Mouse (Mus musculus) MEL (cell line): ENCODE measurements at regions not wholly inside any gene's neighbourhood (a gene's known extent, or its start where the extent isn't known, plus 50 kb on each side); places are given as distances from the start of the nearest gene placed in this dataset.

Experiments used
- DNase-seq: peaks from one replicate; pipeline ENCODE4 v3.0.0; 2011; ENCODE audit warnings: low read depth, low spot score
- H3K27ac ChIP-seq: 2 replicates; pipeline ENCODE4 v1.5.1; 2012; ENCODE audit warnings: low read depth, mild to moderate bottlenecking, control low read depth, low read length, moderate library complexity; ENCODE audit not compliant: control insufficient read depth
- H3K27me3 ChIP-seq, 2 experiments: fragments of 150-350 bp in 1 of 2; sonication (generic) in 1 of 2; 2 replicates each; pipeline ENCODE4 v1.6.1; 2012; ENCODE audit warnings: low read length in 2 of 2, mild to moderate bottlenecking in 2 of 2, improper control_type of control experiment in 1 of 2, moderate library complexity in 1 of 2; ENCODE audit not compliant: insufficient read depth in 2 of 2, control insufficient read depth in 1 of 2
- H3K36me3 ChIP-seq, 2 experiments: 2 replicates each; pipeline ENCODE4 v1.6.1; 2012 to 2014; ENCODE audit warnings: low read length in 2 of 2, improper control_type of control experiment in 1 of 2, inconsistent platforms in 1 of 2, mild to moderate bottlenecking in 1 of 2; ENCODE audit not compliant: insufficient read depth in 2 of 2, control insufficient read depth in 1 of 2
- H3K4me1 ChIP-seq, 2 experiments: fragments of 150-350 bp in 1 of 2; sonication (generic) in 1 of 2; 2 replicates each; pipeline ENCODE4 v1.6.1; 2012; ENCODE audit warnings: low read length in 2 of 2, improper control_type of control experiment in 1 of 2, mild to moderate bottlenecking in 1 of 2; ENCODE audit not compliant: insufficient read depth in 2 of 2, control insufficient read depth in 1 of 2
- H3K4me3 ChIP-seq, 2 experiments: fragments of 150-350 bp in 1 of 2; sonication (generic) in 1 of 2; 2 replicates each; pipeline ENCODE4 v1.5.1; 2012; ENCODE audit warnings: low read depth in 2 of 2, low read length in 2 of 2, mild to moderate bottlenecking in 2 of 2, moderate library complexity in 2 of 2, control low read depth in 1 of 2, improper control_type of control experiment in 1 of 2; ENCODE audit not compliant: control insufficient read depth in 1 of 2, insufficient read depth in 1 of 2
- H3K79me2 ChIP-seq: 2 replicates; pipeline ENCODE4 v1.6.1; 2012; ENCODE audit warnings: mild to moderate bottlenecking, low read length, moderate library complexity; ENCODE audit not compliant: control insufficient read depth, poor library complexity, insufficient read depth
- H3K9ac ChIP-seq: 2 replicates; pipeline ENCODE4 v1.6.1; 2012; ENCODE audit warnings: low read depth, mild to moderate bottlenecking, control low read depth, low read length, moderate library complexity; ENCODE audit not compliant: control insufficient read depth, poor library complexity, severe bottlenecking
- H3K9me3 ChIP-seq: fragments of 150-350 bp; sonication (generic); replicated peaks from 2 replicates; pipeline ENCODE4 v1.6.1; 2012; ENCODE audit warnings: mild to moderate bottlenecking, low read length, improper control_type of control experiment, moderate library complexity; ENCODE audit not compliant: insufficient read depth
- BHLHE40 ChIP-seq: IDR thresholded peaks from 2 replicates; pipeline ENCODE4 v1.6.1; 2012; ENCODE audit warnings: low read depth, mild to moderate bottlenecking, inconsistent platforms, low read length, improper control_type of control experiment, borderline replicate concordance
- CHD1 ChIP-seq: IDR thresholded peaks from 2 replicates; pipeline ENCODE4 v1.6.1; 2012; ENCODE audit warnings: low read depth, mild to moderate bottlenecking, inconsistent platforms, low read length, improper control_type of control experiment
- E2F4 ChIP-seq: IDR thresholded peaks from 2 replicates; pipeline ENCODE4 v1.6.1; 2011; ENCODE audit warnings: low read depth, low read length, improper control_type of control experiment, borderline replicate concordance
- ETS1 ChIP-seq: IDR thresholded peaks from 2 replicates; pipeline ENCODE4 v1.6.1; 2012; ENCODE audit warnings: low read depth, mild to moderate bottlenecking, inconsistent platforms, low read length, improper control_type of control experiment, moderate library complexity
- GATA1 ChIP-seq: IDR thresholded peaks from 2 replicates; pipeline ENCODE4 v1.6.1; 2011; ENCODE audit warnings: low read depth, low read length, improper control_type of control experiment
- MAFK ChIP-seq: IDR thresholded peaks from 2 replicates; pipeline ENCODE4 v1.6.1; 2011; ENCODE audit warnings: low read depth, mild to moderate bottlenecking, low read length, improper control_type of control experiment, borderline replicate concordance
- MEF2A ChIP-seq: IDR thresholded peaks from 2 replicates; pipeline ENCODE4 v1.6.1; 2014; ENCODE audit warnings: low read depth, mild to moderate bottlenecking, inconsistent platforms, low read length, improper control_type of control experiment; ENCODE audit not compliant: poor library complexity, insufficient replicate concordance, severe bottlenecking; ENCODE audit errors: extremely low read depth
- MXI1 ChIP-seq: IDR thresholded peaks from 2 replicates; pipeline ENCODE4 v1.6.1; 2011; ENCODE audit warnings: mild to moderate bottlenecking, low read depth, low read length, improper control_type of control experiment
- MYB ChIP-seq: IDR thresholded peaks from 2 replicates; pipeline ENCODE4 v1.6.1; 2011; ENCODE audit warnings: mild to moderate bottlenecking, low read depth, low read length, improper control_type of control experiment
- MYC ChIP-seq: IDR thresholded peaks from 2 replicates; pipeline ENCODE4 v1.6.1; 2011; ENCODE audit warnings: low read depth, mild to moderate bottlenecking, low read length, improper control_type of control experiment, moderate library complexity
- POLR2AphosphoS2 ChIP-seq: IDR thresholded peaks from 2 replicates; pipeline ENCODE4 v1.6.1; 2011; ENCODE audit warnings: low read length, improper control_type of control experiment
- POLR2AphosphoS5 ChIP-seq: IDR thresholded peaks from 2 replicates; pipeline ENCODE4 v1.6.1; 2012; ENCODE audit warnings: low read depth, borderline replicate concordance, mild to moderate bottlenecking, inconsistent platforms, low read length, moderate library complexity, mixed read lengths
- RAD21 ChIP-seq: IDR thresholded peaks from 2 replicates; pipeline ENCODE4 v1.6.1; 2011; ENCODE audit warnings: mild to moderate bottlenecking, low read depth, low read length, improper control_type of control experiment
- RCOR1 ChIP-seq: IDR thresholded peaks from 2 replicates; pipeline ENCODE4 v1.6.1; 2012; ENCODE audit warnings: low read depth, mild to moderate bottlenecking, inconsistent platforms, low read length, improper control_type of control experiment
- SIN3A ChIP-seq: IDR thresholded peaks from 2 replicates; pipeline ENCODE4 v1.6.1; 2012; ENCODE audit warnings: low read length, improper control_type of control experiment, inconsistent platforms
- SMC3 ChIP-seq: IDR thresholded peaks from 2 replicates; pipeline ENCODE4 v1.6.1; 2011; ENCODE audit warnings: low read depth, low read length, improper control_type of control experiment
- TAL1 ChIP-seq: IDR thresholded peaks from 2 replicates; pipeline ENCODE4 v1.6.1; 2012; ENCODE audit warnings: mild to moderate bottlenecking, inconsistent platforms, low read length, moderate library complexity, mixed read lengths
- TBP ChIP-seq: IDR thresholded peaks from 2 replicates; pipeline ENCODE4 v1.8.0; 2011; ENCODE audit warnings: low read depth, low read length, improper control_type of control experiment
- UBTF ChIP-seq: IDR thresholded peaks from 2 replicates; pipeline ENCODE4 v1.6.1; 2012; ENCODE audit warnings: low read depth, mild to moderate bottlenecking, inconsistent platforms, low read length, improper control_type of control experiment, moderate library complexity, borderline replicate concordance; ENCODE audit not compliant: insufficient read depth
- USF1 ChIP-seq: IDR thresholded peaks from 2 replicates; pipeline ENCODE4 v1.6.1; 2014; ENCODE audit warnings: low read depth, mild to moderate bottlenecking, inconsistent platforms, low read length, improper control_type of control experiment, moderate library complexity
- USF2 ChIP-seq, 2 experiments: IDR thresholded peaks; 2 replicates each; pipeline ENCODE4 v1.6.1; 2011 to 2012; ENCODE audit warnings: improper control_type of control experiment in 2 of 2, low read length in 2 of 2, borderline replicate concordance in 1 of 2, inconsistent platforms in 1 of 2, low read depth in 1 of 2, mild to moderate bottlenecking in 1 of 2; ENCODE audit not compliant: insufficient read depth in 1 of 2
- ZC3H11A ChIP-seq: IDR thresholded peaks from 2 replicates; pipeline ENCODE4 v1.6.1; 2012; ENCODE audit warnings: low read depth, mild to moderate bottlenecking, inconsistent platforms, low read length, improper control_type of control experiment
- ZKSCAN1 ChIP-seq: IDR thresholded peaks from 2 replicates; pipeline ENCODE4 v1.6.1; 2012; ENCODE audit warnings: low read depth, mild to moderate bottlenecking, inconsistent platforms, low read length, improper control_type of control experiment, moderate library complexity
- ZMIZ1 ChIP-seq: IDR thresholded peaks from 2 replicates; pipeline ENCODE4 v1.6.1; 2012; ENCODE audit warnings: low read depth, mild to moderate bottlenecking, inconsistent platforms, low read length, improper control_type of control experiment, moderate library complexity
- ZNF384 ChIP-seq: IDR thresholded peaks from 2 replicates; pipeline ENCODE4 v1.6.1; 2012; ENCODE audit warnings: low read depth, mild to moderate bottlenecking, inconsistent platforms, low read length, improper control_type of control experiment

DNA sequence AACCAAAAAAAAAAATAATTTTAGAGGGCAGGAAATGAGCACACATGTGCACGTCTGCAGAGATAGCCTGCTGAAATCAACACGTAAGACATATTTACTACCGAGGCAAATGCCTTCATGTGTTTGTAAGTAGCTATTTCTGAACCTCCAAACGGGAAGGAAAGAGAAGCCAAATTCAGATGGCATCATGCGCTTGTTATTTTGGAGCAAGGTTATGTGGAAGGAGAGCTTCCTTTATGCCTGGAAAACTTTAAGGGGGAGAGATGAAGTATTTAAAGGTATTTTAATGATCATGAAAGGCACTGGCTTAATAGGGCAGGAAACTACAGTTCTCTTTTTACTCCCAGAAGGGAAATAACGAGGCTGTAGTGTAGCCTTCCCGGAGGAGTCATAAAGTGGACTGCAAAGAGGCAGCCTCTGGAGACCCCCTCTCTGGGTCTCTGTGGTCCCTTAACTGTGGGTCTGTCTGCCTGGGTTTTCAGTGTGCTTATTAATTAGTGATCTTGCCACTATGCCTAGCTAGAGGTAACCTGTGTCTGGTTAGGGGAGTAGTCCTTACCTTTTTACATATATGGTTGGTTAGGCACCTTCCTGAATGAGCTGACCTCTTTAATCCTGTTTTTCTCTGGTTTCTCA, 672.4 kb downstream of the Bcl11a start:
- DNase-seq = no peak
- H3K4me1 ChIP-seq = no peaks in the 10 kb centered on the region
- H3K9ac ChIP-seq = no peak overlapping the region
- H3K9me3 ChIP-seq = no peaks in the 10 kb centered on the region
- no peak overlapping the region for H3K4me3 ChIP-seq
- no peaks in the 10 kb centered on the region for H3K27me3 ChIP-seq
- TF ChIP-seq MXI1 (no peak), RAD21 (no peak), BHLHE40 (no peak), ZC3H11A (no peak), GATA1 (no peak), USF2 (IDR thresholded peaks at IDR 0.05; ENCODE audit: borderline replicate concordance in 1 of 2, insufficient read depth in 1 of 2, low read depth in 1 of 2, low read length in 2 of 2) (no peak), MYB (no peak), ETS1 (no peak), ZNF384 (no peak), UBTF (no peak), USF1 (no peak), SMC3 (no peak), MYC (no peak), POLR2AphosphoS2 (no peak), MEF2A (no peak), ZMIZ1 (no peak), SIN3A (no peak), TBP (no peak)
- TF ChIP-seq, all 39 proteins: peak for 0
- H3K27ac ChIP-seq = no peak overlapping the region
- no peaks in the 10 kb centered on the region for H3K36me3 ChIP-seq
- no peaks in the 10 kb centered on the region for H3K79me2 ChIP-seq

- H3K36me3 ChIP-seq = no peaks in the 10 kb centered on the region
- TF ChIP-seq SMC3 = no peak
- no peak for TF ChIP-seq SIN3A
- no peak for TF ChIP-seq E2F4
- no peak for TF ChIP-seq GATA1
- no peak for TF ChIP-seq UBTF
- TF ChIP-seq RCOR1 = no peak
- no peak for TF ChIP-seq TBP
- no peak for TF ChIP-seq POLR2AphosphoS5
- no peak for TF ChIP-seq ZMIZ1
- TF ChIP-seq CHD1 = no peak
- no peak for TF ChIP-seq MEF2A
- no peak for TF ChIP-seq MAFK
- no peak for TF ChIP-seq TAL1
- TF ChIP-seq ZKSCAN1 = no peak
- TF ChIP-seq, all 39 proteins: peak for 0
- no peaks in the 10 kb centered on the region for H3K79me2 ChIP-seq
- no peak overlapping the region for H3K9ac ChIP-seq
- H3K4me3 ChIP-seq = no peak overlapping the region
- no peaks in the 10 kb centered on the region; a peak in 1 of 4 replicates for H3K27me3 ChIP-seq
- no peak for DNase-seq
- no peaks in the 10 kb centered on the region for H3K9me3 ChIP-seq
- no peaks in the 10 kb centered on the region for H3K4me1 ChIP-seq
- no peak overlapping the region for H3K27ac ChIP-seq
Measured at GRCm38 (mm10) chr11:24758130-24758529, 680.3 kb downstream of the Bcl11a start.
